Mouse (Mus musculus): ENCODE data around the gene Sptan1. TPM values are rescaled to one million over a fixed set of nuclear protein-coding genes. Genes with fewer than 3 reads are reported as not detected.

Sptan1 gene
- polyA plus RNA-seq, 1 experiment: 622 TPM

DNA sequence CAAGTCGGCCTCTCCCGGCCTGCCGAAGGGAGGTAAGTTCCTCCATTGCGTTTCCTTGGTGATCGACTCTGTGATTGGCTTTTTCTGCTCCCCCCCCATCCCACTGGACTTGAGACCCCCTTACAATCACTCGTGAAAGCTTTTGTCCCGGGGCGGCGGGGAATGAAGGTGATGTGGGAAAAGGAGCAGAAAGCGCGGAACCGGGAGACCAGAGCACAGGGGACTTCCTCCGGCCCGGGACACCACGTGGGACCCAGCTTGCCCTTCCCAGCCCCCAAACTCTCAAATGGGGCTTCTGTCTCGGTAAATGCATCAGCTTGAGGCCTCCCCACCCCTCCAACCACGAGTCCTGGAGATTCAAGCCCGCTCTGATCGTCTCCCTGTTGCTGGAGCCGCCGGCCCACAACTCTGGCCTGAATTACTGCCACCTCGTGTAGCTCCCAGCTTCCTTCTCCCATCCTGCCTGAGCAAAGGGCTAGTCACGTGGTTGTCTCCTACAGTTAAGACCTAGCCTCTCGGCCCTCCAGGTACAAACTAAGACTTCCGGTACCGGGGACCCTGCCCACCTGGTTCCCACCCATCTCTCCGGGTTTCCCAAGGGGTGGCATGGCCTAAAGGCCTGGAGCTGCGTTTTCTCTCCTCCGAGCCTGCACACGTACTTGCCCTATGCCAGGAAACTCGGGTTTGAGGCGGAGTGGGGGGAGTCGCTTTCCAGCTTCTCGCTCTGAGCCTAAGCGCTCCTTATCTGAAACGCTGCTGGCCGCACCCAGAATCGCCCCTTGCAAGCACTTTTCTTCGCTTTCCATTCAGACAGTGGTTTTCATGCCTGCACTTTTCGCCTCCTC lies 97.1 kb downstream of the Sptan1 start:
- TF ChIP-seq CTCF (IDR thresholded peaks at IDR 0.05; ENCODE audit: borderline replicate concordance, extremely low read depth, insufficient read depth, insufficient read length) (no peak), POLR2A (IDR thresholded peaks at IDR 0.05; ENCODE audit: borderline replicate concordance, extremely low read depth, insufficient read depth, insufficient read length, poor library complexity, severe bottlenecking) (0 out of 2 replicates have a peak, but pooled peaks have one; percentile 3)
- DNase-seq (ENCODE audit: low read depth): peak; percentile 83

- TF ChIP-seq CTCF (IDR thresholded peaks at IDR 0.05; ENCODE audit: borderline replicate concordance, extremely low read depth, insufficient read depth, insufficient read length) (no peak), POLR2A (IDR thresholded peaks at IDR 0.05; ENCODE audit: borderline replicate concordance, extremely low read depth, insufficient read depth, insufficient read length, poor library complexity, severe bottlenecking) (no peak)
- no peak for DNase-seq (ENCODE audit: low read depth)
Measured at GRCm38 (mm10) chr2:30063235-30063634, 97.9 kb downstream of the Sptan1 start.

DNA sequence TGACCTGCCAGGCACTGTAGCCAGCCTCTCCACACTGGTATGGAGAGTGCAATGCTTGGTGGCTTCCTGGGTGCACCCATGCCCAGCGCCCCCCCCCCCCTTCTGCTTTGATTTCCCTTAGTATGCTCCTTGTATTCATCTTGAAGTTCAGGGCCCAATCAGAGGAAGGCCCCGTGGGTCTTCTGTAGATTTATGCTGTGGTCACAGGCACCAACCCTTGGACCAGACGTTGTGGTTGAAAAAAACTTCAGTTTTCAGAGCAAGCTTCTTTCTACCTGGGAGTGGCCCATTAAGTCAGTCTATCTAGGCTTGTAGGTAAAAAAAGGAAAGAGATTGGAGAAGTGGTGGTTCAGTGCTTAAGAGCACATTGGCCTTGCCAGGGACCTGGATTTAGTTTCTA lies 98.4 kb downstream of the Sptan1 start:
- TF ChIP-seq POLR2A (IDR thresholded peaks at IDR 0.05; ENCODE audit: borderline replicate concordance, extremely low read depth, insufficient read depth, insufficient read length, poor library complexity, severe bottlenecking): no peak
- TF ChIP-seq CTCF (IDR thresholded peaks at IDR 0.05; ENCODE audit: borderline replicate concordance, extremely low read depth, insufficient read depth, insufficient read length): no peak
- DNase-seq (ENCODE audit: low read depth): no peak

- TF ChIP-seq POLR2A (IDR thresholded peaks at IDR 0.05; ENCODE audit: borderline replicate concordance, extremely low read depth, insufficient read depth, insufficient read length, poor library complexity, severe bottlenecking): no peak
- TF ChIP-seq CTCF (IDR thresholded peaks at IDR 0.05; ENCODE audit: borderline replicate concordance, extremely low read depth, insufficient read depth, insufficient read length): no peak
- no peak for DNase-seq (ENCODE audit: low read depth)
Measured at GRCm38 (mm10) chr2:30064298-30064697, 98.9 kb downstream of the Sptan1 start.

GRCm38 (mm10) chr2:30066046-30066901 lies 100.9 kb downstream of the Sptan1 start:
- TF ChIP-seq CTCF (IDR thresholded peaks at IDR 0.05; ENCODE audit: borderline replicate concordance, extremely low read depth, insufficient read depth, insufficient read length) (no peak), POLR2A (IDR thresholded peaks at IDR 0.05; ENCODE audit: borderline replicate concordance, extremely low read depth, insufficient read depth, insufficient read length, poor library complexity, severe bottlenecking) (peak; percentile 88)
- DNase-seq (ENCODE audit: low read depth): peak; percentile 99

- DNase-seq (ENCODE audit: low read depth): peak; percentile 63
- TF ChIP-seq POLR2A (IDR thresholded peaks at IDR 0.05; ENCODE audit: borderline replicate concordance, extremely low read depth, insufficient read depth, insufficient read length, poor library complexity, severe bottlenecking) (no peak; the same call in 1 of the 2 replicates), CTCF (IDR thresholded peaks at IDR 0.05; ENCODE audit: borderline replicate concordance, extremely low read depth, insufficient read depth, insufficient read length) (no peak)
Measured at GRCm38 (mm10) chr2:30067031-30067888, 101.9 kb downstream of the Sptan1 start.

DNA sequence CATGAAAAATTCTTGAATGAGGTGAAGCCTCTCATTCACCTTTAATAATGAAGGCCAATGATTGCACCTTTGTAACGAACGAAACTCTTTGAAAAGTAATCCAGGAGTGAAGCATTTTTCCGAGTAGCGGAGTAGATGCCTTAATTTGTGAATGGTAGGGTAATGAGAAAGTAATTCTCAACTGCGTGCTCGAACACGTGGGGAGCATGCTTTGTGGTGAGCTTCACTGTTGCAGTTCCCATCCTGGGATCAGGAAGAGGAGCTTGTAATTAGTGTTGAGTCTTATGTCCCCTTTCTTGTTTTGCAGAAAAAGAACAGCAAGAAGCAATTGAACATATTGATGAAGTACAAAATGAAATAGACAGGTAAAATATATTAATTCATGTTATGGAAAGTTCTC lies 102.6 kb downstream of the Sptan1 start:
- no peak for TF ChIP-seq CTCF (IDR thresholded peaks at IDR 0.05; ENCODE audit: borderline replicate concordance, extremely low read depth, insufficient read depth, insufficient read length)
- no peak for TF ChIP-seq POLR2A (IDR thresholded peaks at IDR 0.05; ENCODE audit: borderline replicate concordance, extremely low read depth, insufficient read depth, insufficient read length, poor library complexity, severe bottlenecking)
- no peak for DNase-seq (ENCODE audit: low read depth)

DNA sequence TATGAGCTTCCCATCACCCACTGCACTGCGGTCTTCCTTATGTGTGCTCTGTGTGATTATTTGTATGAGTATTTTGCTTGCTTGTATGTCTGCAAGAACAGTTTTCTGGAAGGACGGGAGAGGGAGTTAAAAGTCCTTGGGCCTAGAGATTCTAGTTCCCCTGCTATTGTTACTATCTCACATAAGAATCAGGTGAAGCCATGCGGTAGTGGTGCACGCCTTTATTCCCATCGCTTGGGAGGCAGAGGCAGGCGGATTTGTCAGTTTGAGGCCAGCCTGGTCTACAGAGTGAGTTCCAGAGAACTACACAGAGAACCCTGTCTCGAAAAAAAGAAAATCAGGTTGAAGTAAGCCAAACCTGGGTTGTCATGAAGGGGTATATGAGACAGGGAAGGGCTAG lies 107.5 kb downstream of the Sptan1 start:
- DNase-seq (ENCODE audit: low read depth): no peak
- TF ChIP-seq CTCF (IDR thresholded peaks at IDR 0.05; ENCODE audit: borderline replicate concordance, extremely low read depth, insufficient read depth, insufficient read length) (no peak), POLR2A (IDR thresholded peaks at IDR 0.05; ENCODE audit: borderline replicate concordance, extremely low read depth, insufficient read depth, insufficient read length, poor library complexity, severe bottlenecking) (no peak)

GRCm38 (mm10) chr2:30073285-30073684 lies 107.9 kb downstream of the Sptan1 start:
- TF ChIP-seq CTCF (IDR thresholded peaks at IDR 0.05; ENCODE audit: borderline replicate concordance, extremely low read depth, insufficient read depth, insufficient read length) (no peak), POLR2A (IDR thresholded peaks at IDR 0.05; ENCODE audit: borderline replicate concordance, extremely low read depth, insufficient read depth, insufficient read length, poor library complexity, severe bottlenecking) (no peak)

DNA sequence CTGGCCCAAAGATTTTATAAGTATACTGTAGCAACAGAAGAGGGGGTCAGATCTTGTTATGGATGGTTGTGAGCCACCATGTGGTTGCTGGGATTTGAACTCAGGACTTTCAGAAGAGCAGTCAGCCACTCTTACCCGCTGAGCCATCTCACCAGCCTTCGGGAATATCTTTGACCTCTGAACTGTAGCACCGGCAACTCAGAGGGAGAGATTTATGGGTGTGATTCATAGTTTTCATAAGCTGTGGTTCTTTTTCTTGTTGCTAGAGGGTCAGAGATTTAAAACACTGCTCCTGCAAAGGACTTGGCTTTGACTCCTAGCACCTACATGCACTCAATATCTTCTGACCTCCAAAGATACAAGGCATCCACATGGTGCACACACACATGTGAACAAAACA lies 110.3 kb downstream of the Sptan1 start:
- no peak for DNase-seq (ENCODE audit: low read depth)
- TF ChIP-seq POLR2A (IDR thresholded peaks at IDR 0.05; ENCODE audit: borderline replicate concordance, extremely low read depth, insufficient read depth, insufficient read length, poor library complexity, severe bottlenecking) (no peak), CTCF (IDR thresholded peaks at IDR 0.05; ENCODE audit: borderline replicate concordance, extremely low read depth, insufficient read depth, insufficient read length) (no peak)

More at GRCm38 (mm10) chr2:30073285-30073684, 107.9 kb downstream of the Sptan1 start:
- no peak for DNase-seq (ENCODE audit: low read depth)

All from brain, embryonic 14.5 days (tissue).